Mouse (Mus musculus) intestine, embryonic 14.5 days (tissue): Measurements from ENCODE around the gene Dlx1. TPM values are rescaled to one million over a fixed set of nuclear protein-coding genes. Genes with fewer than 3 reads are reported as not detected.

Source experiments
- ATAC-seq: fragments of 200-750 bp; cut with Nextera tagmentation; replicated peaks from 2 replicates; pipeline ENCODE4 v1.8.0; 2017; ENCODE audit warnings: low read depth, moderate number of reproducible peaks, moderate TSS enrichment, moderate library complexity; ENCODE audit not compliant: low FRiP score, low TSS enrichment
- DNase-seq: peaks from one replicate; pipeline ENCODE4 v3.0.0-alpha.2; 2018; ENCODE audit warnings: low spot score
- H3K27ac ChIP-seq: fragments of 300-500 bp; sonication (generic); 2 replicates; pipeline ENCODE4 v1.5.1; 2014; ENCODE audit warnings: low read depth, mild to moderate bottlenecking, control low read depth
- H3K27me3 ChIP-seq: fragments of 300-500 bp; sonication (generic); replicated peaks from 2 replicates; pipeline ENCODE4 v1.6.1; 2014; ENCODE audit warnings: low read length, control low read depth; ENCODE audit not compliant: control insufficient read depth, insufficient read depth
- H3K36me3 ChIP-seq: fragments of 300-500 bp; sonication (generic); 2 replicates; pipeline ENCODE4 v1.6.1; 2014; ENCODE audit warnings: low read length, control low read depth; ENCODE audit not compliant: control insufficient read depth, insufficient read depth
- H3K4me1 ChIP-seq: fragments of 300-500 bp; sonication (generic); replicated peaks from 2 replicates; pipeline ENCODE4 v1.6.1; 2014; ENCODE audit warnings: low read length, control low read depth, mixed read lengths; ENCODE audit not compliant: control insufficient read depth, insufficient read depth
- H3K4me2 ChIP-seq: fragments of 300-500 bp; sonication (generic); 2 replicates; pipeline ENCODE4 v1.6.1; 2014; ENCODE audit warnings: low read length
- H3K4me3 ChIP-seq: fragments of 300-500 bp; sonication (generic); 2 replicates; pipeline ENCODE4 v1.5.1; 2014; ENCODE audit warnings: low read depth, low read length, control low read depth, mixed read lengths
- H3K9ac ChIP-seq: fragments of 300-500 bp; sonication (generic); 2 replicates; pipeline ENCODE4 v1.6.1; 2014; ENCODE audit warnings: mild to moderate bottlenecking, low read length
- H3K9me3 ChIP-seq: fragments of 300-500 bp; sonication (generic); 2 replicates; pipeline ENCODE4 v1.6.1; 2016; ENCODE audit warnings: low read length, control low read depth; ENCODE audit not compliant: control insufficient read depth
- WGBS: fragments of 180-500 bp; shearing (Covaris S2); extraction: QIAGEN DNeasy Blood & Tissue Kit; methylation state at CpG from one replicate; pipeline ENCODE4 v1.1.7; 2014; 5-methylcytosine and 5-hydroxymethylcytosine counted together
- polyA plus RNA-seq: library from polyadenylated mRNA; unstranded; fragments of >200 nt; fragmentation: Nextera tagmentation; extraction: Ambion mirVana; gene quantifications from 2 replicates; pipeline ENCODE4 v1.2.1, GENCODE M21; 2014

Gene Dlx1
- polyA plus RNA-seq, 1 experiment from 2014 or later = 8.0 TPM

DNA sequence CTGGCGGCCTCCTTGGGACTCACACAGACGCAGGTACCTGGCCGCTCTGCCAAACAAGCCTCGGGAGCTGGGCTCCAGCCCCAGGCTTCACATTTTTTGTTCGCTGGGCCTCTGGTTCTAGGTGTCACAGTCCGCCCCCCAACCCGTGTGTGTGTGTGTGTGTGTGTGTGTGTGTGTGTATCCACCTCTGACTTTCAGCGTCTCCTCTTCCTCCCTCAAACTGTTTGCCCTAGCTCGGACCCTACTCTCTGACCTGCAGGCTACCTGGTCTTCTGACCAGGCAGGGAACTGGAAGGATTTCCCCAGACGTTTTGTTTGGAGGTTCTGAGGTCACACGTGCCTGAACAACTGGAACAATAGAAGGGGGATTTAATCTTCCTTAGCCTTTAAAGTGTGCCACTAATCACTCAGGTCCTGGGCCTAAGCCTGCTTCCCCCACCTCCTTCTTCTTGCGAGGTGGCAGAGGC, 3.2 kb downstream of the Dlx1 start:
- Histone ChIP-seq H3K27ac (peak overlapping the region; percentile 64; the same call in 1 of the 2 replicates), H3K4me2 (peak overlapping the region; percentile 0), H3K4me1 (peaks cover 10% of the 10 kb centered on the region), H3K27me3 (peaks cover 96% of the 10 kb centered on the region), H3K9ac (peak overlapping the region; percentile 2; the same call in 1 of the 2 replicates), H3K4me3 (peak overlapping the region; percentile 41; the same call in 1 of the 2 replicates), H3K36me3 (no peaks in the 10 kb centered on the region), H3K9me3 (no peaks in the 10 kb centered on the region)
- WGBS = under 1% methylated on average over 12 of the region's 12 CpGs
- DNase-seq = no peak
- ATAC-seq = no peak

DNA sequence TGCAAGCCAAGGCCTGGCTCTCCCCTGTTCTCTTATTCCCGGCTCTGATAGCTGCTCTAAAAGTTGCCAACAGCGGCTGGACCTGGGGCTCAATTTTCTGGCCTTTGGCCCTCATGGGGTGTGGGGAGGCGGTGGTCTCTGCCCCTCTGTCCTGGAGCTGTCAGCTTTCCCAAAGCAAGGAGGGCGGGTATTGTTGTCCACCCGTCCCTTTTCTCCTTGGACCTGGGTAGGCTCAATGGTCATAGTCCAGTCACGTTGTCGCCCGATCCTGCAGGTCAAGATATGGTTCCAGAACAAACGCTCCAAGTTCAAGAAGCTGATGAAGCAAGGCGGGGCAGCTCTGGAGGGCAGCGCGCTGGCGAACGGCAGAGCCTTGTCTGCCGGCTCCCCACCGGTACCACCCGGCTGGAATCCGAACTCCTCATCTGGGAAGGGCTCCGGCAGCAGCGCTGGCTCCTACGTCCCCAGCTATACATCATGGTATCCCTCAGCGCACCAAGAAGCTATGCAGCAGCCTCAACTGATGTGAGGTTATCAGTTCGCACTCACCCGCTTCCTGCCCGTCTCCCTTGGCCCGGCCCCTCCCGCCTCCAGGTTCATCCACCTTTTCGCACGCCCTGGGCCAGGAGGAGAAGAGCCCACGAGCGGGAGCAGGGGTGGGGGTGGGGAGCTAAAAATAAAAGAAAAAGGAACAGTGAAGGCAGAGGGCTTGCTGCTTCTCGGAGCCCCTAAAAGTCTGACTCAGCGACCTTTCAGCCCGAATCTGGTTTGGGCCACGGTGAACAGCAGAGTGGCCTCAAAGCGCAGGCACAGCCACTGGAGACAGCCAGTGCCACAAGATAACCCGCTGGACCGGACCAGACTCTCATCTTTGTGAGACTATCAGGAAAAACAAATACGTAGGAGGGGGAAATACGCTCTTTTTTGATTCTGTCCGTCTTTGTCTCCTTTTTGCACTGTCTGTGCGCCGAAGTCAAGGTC, 4.4 kb downstream of the Dlx1 start:
- DNase-seq = peak; percentile 68
- 1% methylated on average over 43 of the region's 43 CpGs for WGBS
- H3K4me3 ChIP-seq = peak overlapping the region; percentile 6; the same call in 1 of the 2 replicates

GRCm38 (mm10) chr2:71533094-71533493, 5.2 kb downstream of the Dlx1 start:
- Histone ChIP-seq H3K4me1 (peaks cover 10% of the 10 kb centered on the region), H3K4me3 (0 out of 2 replicates have a peak overlapping the region, but pooled peaks have one; percentile 6), H3K4me2 (peak overlapping the region; percentile 16; the same call in 1 of the 2 replicates), H3K9ac (no peak overlapping the region; the same call in 1 of the 2 replicates), H3K36me3 (no peaks in the 10 kb centered on the region), H3K27ac (no peak overlapping the region), H3K27me3 (peaks cover 98% of the 10 kb centered on the region), H3K9me3 (no peaks in the 10 kb centered on the region)
- DNase-seq = no peak
- WGBS = 8% methylated on average over 5 of the region's 5 CpGs
- ATAC-seq = no peak

More for the DNA sequence above, 4.4 kb downstream of the Dlx1 start:
- Histone ChIP-seq H3K36me3 (no peaks in the 10 kb centered on the region), H3K27ac (no peak overlapping the region), H3K27me3 (peaks cover 96% of the 10 kb centered on the region), H3K9me3 (no peaks in the 10 kb centered on the region), H3K4me1 (peaks cover 10% of the 10 kb centered on the region), H3K9ac (peak overlapping the region; percentile 1), H3K4me2 (peak overlapping the region; percentile 16; the same call in 1 of the 2 replicates)
- ATAC-seq = no peak

GRCm38 (mm10) chr2:71534242-71535052, 6.5 kb downstream of the Dlx1 start:
- Histone ChIP-seq H3K4me2 (no peak overlapping the region), H3K27me3 (peaks cover 98% of the 10 kb centered on the region), H3K27ac (no peak overlapping the region), H3K36me3 (no peaks in the 10 kb centered on the region), H3K9ac (no peak overlapping the region), H3K4me3 (no peak overlapping the region), H3K9me3 (no peaks in the 10 kb centered on the region), H3K4me1 (0 out of 2 replicates have a peak, but pooled peaks cover 6% of the 10 kb centered on the region)
- DNase-seq (peak; percentile 69), ATAC-seq (no peak)
- WGBS = 1% methylated on average over 20 of the region's 20 CpGs

GRCm38 (mm10) chr2:71540611-71541417, 12.9 kb downstream of the Dlx1 start:
- no peaks in the 10 kb centered on the region for H3K36me3 ChIP-seq
- H3K4me2 ChIP-seq = peak overlapping the region; percentile 30
- DNase-seq (peak; percentile 69), ATAC-seq (peak; percentile 34; the same call in 1 of the 2 replicates)
- H3K27me3 ChIP-seq = peaks cover 99% of the 10 kb centered on the region
- 0 out of 2 replicates have a peak overlapping the region, but pooled peaks have one; percentile 2 for H3K4me3 ChIP-seq
- under 1% methylated on average over 48 of the region's 48 CpGs for WGBS
- no peaks in the 10 kb centered on the region for H3K9me3 ChIP-seq
- H3K27ac ChIP-seq = no peak overlapping the region
- no peak overlapping the region for H3K9ac ChIP-seq
- H3K4me1 ChIP-seq = peaks cover 9% of the 10 kb centered on the region

DNA sequence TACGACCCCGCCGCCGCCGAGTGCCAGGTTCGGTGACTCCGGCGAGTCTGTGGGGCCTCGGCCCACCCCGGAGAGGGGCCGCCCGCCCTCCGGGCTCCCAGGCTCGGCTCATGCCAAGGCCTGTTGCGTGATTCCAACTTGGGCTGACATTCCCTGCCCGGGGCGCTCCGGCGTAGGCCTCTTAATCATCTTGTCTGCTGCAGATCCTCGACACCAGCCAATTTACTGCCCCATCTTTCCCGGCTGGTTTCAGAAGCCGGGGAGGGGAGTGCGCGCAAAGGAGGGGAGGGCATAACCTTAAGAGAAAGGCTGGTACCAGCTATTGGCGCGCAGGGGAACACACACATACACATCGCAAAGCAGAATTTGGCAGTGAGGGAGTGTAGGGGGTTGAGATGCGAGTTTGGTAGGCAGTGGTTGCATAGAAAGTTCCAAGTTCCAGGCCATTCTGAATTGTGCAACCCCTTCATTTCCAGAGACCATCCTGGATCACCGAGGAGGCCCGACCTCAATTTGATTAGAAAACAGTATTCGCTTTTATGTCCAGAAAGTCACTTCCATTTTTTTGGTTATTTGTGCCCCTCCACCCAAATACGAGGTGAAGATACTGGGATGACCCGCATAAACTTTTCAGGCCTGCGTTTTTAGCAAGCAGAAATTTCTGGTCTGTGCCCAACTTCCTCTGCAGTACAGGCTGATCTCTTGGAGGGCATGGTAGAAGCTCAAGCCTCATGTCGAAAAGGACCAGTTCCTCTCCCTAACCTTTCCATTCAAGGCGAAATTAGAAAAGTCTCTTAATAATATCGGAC, 13.7 kb downstream of the Dlx1 start:
- Histone ChIP-seq H3K27ac (no peak overlapping the region), H3K4me2 (peak overlapping the region; percentile 30), H3K27me3 (peaks cover 99% of the 10 kb centered on the region), H3K4me3 (0 out of 2 replicates have a peak overlapping the region, but pooled peaks have one; percentile 2), H3K9ac (no peak overlapping the region), H3K4me1 (peaks cover 17% of the 10 kb centered on the region), H3K9me3 (no peaks in the 10 kb centered on the region), H3K36me3 (no peaks in the 10 kb centered on the region)
- DNase-seq = no peak
- 2% methylated on average over 37 of the region's 37 CpGs for WGBS
- ATAC-seq = no peak

DNA sequence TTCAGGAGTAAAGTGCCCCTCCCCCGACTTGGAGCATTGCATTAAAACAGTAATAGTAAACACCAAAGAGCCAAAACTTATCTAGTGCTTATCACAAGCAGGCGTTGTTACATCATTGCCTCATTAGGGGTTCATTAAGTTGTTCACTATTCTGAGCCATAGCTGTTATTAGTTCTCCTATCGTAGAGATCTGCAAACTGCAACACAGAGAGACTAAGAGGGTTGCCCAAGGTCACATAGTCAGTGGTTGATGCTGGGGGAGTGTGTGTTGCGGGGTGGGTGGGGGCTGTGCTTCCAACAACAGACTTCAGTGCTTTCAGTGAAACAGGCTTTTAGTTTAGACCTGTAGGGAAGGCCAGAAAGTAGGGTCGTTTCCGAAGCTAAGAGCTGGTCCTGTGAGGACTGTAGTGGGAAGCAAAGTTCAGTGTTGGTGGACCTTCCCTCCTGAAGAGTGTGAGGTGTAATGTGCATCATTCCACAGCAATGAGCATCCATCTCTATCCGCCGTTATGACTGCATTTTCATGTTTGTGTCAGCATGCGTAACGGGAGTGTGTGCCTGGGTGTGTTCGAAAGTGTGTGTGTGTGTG, 14.4 kb downstream of the Dlx1 start:
- H3K9ac ChIP-seq = no peak overlapping the region
- peaks cover 99% of the 10 kb centered on the region for H3K27me3 ChIP-seq
- no peak overlapping the region for H3K4me3 ChIP-seq
- WGBS = 3% methylated on average over 11 of the region's 11 CpGs
- ATAC-seq = no peak
- DNase-seq = no peak
- no peaks in the 10 kb centered on the region for H3K9me3 ChIP-seq
- no peaks in the 10 kb centered on the region for H3K36me3 ChIP-seq
- no peak overlapping the region for H3K27ac ChIP-seq
- peaks cover 18% of the 10 kb centered on the region for H3K4me1 ChIP-seq
- peak overlapping the region; percentile 31; the same call in 1 of the 2 replicates for H3K4me2 ChIP-seq
